Mouse (Mus musculus) forebrain, embryonic 15.5 days (tissue): ENCODE results near the gene Sgpp2. TPM values are rescaled to one million over a fixed set of nuclear protein-coding genes. Genes with fewer than 3 reads are reported as not detected.

Experiments
- ATAC-seq: fragments of 200-750 bp; cut with Nextera tagmentation; replicated peaks from 2 replicates; pipeline ENCODE4 v1.8.0; 2017; ENCODE audit warnings: mild to moderate bottlenecking, moderate TSS enrichment, moderate library complexity
- H3K27ac ChIP-seq: fragments of 300-500 bp; sonication (generic); replicated peaks from 2 replicates; pipeline ENCODE4 v1.5.1; 2015; ENCODE audit warnings: mild to moderate bottlenecking, inconsistent platforms
- H3K27me3 ChIP-seq: fragments of 300-500 bp; sonication (generic); 2 replicates; pipeline ENCODE4 v1.6.1; 2015; ENCODE audit warnings: inconsistent platforms
- H3K36me3 ChIP-seq: fragments of 300-500 bp; sonication (generic); 2 replicates; pipeline ENCODE4 v1.6.1; 2015; ENCODE audit warnings: mild to moderate bottlenecking, inconsistent platforms
- H3K4me1 ChIP-seq: fragments of 300-500 bp; sonication (generic); 2 replicates; pipeline ENCODE4 v1.6.1; 2015; ENCODE audit warnings: inconsistent platforms
- H3K4me2 ChIP-seq: fragments of 300-500 bp; sonication (generic); replicated peaks from 2 replicates; pipeline ENCODE4 v1.6.1; 2015; ENCODE audit warnings: mild to moderate bottlenecking, inconsistent platforms
- H3K4me3 ChIP-seq: fragments of 300-500 bp; sonication (generic); 2 replicates; pipeline ENCODE4 v1.5.1; 2015; ENCODE audit warnings: mild to moderate bottlenecking, inconsistent platforms
- H3K9ac ChIP-seq: fragments of 300-500 bp; sonication (generic); replicated peaks from 2 replicates; pipeline ENCODE4 v1.6.1; 2015; ENCODE audit warnings: mild to moderate bottlenecking, inconsistent platforms
- H3K9me3 ChIP-seq: fragments of 300-500 bp; sonication (generic); 2 replicates; pipeline ENCODE4 v1.6.1; 2016; ENCODE audit warnings: inconsistent platforms
- WGBS: fragments of 180-500 bp; shearing (Covaris S2); methylation state at CpG from one replicate; pipeline ENCODE4 v1.1.7; 2015; ENCODE audit warnings: mixed read lengths; 5-methylcytosine and 5-hydroxymethylcytosine counted together
- polyA plus RNA-seq: library from polyadenylated mRNA; unstranded; fragments of >200 nt; fragmentation: Nextera tagmentation; extraction: Ambion mirVana; gene quantifications from 2 replicates; pipeline ENCODE4 v1.2.1, GENCODE M21; 2015

The Sgpp2 gene
- polyA plus RNA-seq, 1 experiment from 2014 or later: 0.70 TPM

DNA sequence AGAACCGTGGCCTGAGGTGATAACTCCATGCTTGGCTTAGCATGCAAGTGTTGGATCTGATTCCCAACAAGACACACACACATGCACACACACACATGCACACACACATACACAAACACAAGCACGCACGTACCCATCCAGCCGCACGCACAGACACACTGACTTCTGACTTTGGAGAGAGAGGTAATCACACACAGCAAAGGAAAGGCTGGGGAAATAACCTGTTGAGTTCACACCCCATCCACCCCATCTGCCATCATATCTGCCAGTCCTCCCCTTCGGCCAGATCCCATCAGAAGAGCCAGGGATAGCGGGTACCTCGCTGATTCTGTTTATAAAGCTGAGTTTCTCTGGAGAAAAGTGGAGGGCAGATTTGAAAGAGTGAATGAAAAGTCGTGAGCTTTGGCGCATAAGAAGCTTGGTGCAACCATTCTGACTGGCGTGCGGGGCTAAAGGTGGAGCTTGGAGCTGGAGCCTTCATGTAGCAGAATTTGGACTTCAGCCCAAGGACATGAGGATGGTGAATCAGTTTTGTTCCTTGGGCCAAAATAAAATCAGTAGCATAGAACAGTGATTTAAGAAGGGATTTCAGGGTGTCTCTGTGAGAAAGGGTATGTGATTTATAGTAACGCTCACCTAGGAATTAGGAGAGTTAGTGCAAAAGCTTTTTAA is 8.1 kb downstream of the Sgpp2 start:
- Histone ChIP-seq H3K36me3 (no peaks in the 10 kb centered on the region), H3K27ac (no peak overlapping the region), H3K4me2 (no peak overlapping the region), H3K9ac (no peak overlapping the region), H3K4me1 (no peaks in the 10 kb centered on the region), H3K27me3 (peaks cover 3% of the 10 kb centered on the region; the same call in 1 of the 2 replicates), H3K4me3 (no peak overlapping the region), H3K9me3 (no peaks in the 10 kb centered on the region)
- ATAC-seq: no peak
- 81% methylated on average over 13 of the region's 13 CpGs for WGBS

DNA sequence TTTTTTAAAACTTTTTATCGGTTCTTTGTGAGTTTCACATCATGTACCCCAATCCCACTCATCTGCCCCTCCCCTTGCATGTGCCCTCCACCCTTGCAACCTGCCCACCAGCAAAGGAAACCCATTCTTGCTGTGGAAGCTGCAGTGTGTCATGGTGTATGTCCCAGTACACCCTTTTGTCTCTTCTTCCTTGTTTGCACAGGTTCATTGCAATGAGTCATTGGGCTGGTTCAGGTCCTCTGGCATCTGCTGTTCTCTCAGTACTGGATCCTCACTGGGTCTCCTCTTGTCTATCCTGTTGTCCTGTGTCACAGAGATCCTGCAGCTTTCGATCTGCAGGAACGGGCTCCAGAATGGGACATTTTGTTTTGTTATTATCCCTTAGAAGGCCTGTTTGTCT is 10.1 kb downstream of the Sgpp2 start:
- H3K36me3 ChIP-seq: no peaks in the 10 kb centered on the region
- H3K27me3 ChIP-seq: no peaks in the 10 kb centered on the region
- no peak overlapping the region for H3K9ac ChIP-seq
- H3K4me2 ChIP-seq: no peak overlapping the region
- no peaks in the 10 kb centered on the region for H3K9me3 ChIP-seq
- no peaks in the 10 kb centered on the region for H3K4me1 ChIP-seq
- H3K27ac ChIP-seq: no peak overlapping the region
- ATAC-seq: no peak
- no peak overlapping the region for H3K4me3 ChIP-seq
- 78% methylated on average over 3 of the region's 3 CpGs for WGBS

DNA sequence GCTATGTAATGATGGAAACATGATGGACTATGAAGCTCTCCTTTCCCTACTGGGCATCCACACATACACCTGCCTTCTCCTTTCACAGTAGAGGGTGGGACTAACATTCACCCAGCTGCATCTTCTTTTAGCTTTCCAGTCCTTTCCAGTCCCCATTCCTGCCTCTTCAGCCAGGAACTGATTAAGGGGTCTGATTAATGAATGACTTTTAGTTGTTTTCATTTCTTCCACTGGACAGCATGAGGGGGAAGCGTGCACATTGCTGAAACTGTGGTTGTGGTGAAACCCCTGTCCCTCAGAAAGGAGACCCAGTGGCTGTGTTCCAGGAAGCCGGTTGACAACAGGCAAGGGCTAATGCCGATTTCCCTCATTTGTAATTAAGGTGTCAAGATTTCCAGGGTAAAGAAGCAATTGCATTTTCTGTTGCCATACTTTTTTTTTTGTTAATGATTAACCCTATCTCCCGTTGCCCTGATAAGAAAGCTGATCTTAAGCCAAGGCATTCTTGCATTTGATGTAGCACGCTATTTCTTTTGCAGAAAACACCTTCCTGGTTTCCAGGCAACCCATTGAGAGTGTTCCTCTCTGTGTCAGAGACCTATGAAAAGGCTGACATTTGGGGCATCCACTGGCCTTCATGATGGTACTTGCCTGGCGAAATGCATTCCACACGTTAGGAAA is 12.1 kb downstream of the Sgpp2 start:
- H3K27me3 ChIP-seq: no peaks in the 10 kb centered on the region
- no peak overlapping the region for H3K9ac ChIP-seq
- H3K4me2 ChIP-seq: no peak overlapping the region
- no peaks in the 10 kb centered on the region for H3K4me1 ChIP-seq
- no peak overlapping the region for H3K4me3 ChIP-seq
- H3K9me3 ChIP-seq: no peaks in the 10 kb centered on the region
- H3K36me3 ChIP-seq: no peaks in the 10 kb centered on the region
- no peak for ATAC-seq
- 67% methylated on average over 7 of the region's 7 CpGs for WGBS
- H3K27ac ChIP-seq: no peak overlapping the region

DNA sequence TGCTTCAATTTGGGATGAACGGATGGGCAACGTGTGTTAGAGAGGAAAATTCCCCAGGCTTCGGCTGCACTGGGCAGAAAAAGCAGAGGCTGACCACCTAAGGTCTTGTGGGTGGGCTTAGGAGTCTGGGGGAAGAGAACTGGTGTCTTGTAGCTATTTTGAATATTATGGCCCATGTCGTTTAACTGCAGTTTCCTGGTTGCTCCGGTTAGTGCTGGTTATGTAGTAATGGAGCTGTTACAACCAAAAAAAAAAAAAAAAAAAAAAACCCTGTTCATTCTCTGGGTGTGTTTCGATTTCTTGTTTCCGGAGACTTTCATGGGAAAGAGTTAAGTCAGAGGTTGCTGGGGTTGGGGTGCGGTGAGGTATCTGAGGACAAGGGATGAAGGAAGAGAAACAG is 12.7 kb downstream of the Sgpp2 start:
- 90% methylated on average over 8 of the region's 8 CpGs for WGBS
- no peak overlapping the region for H3K27ac ChIP-seq
- no peak overlapping the region for H3K4me3 ChIP-seq
- H3K36me3 ChIP-seq: no peaks in the 10 kb centered on the region
- no peaks in the 10 kb centered on the region for H3K27me3 ChIP-seq
- ATAC-seq: no peak
- H3K9me3 ChIP-seq: no peaks in the 10 kb centered on the region
- no peak overlapping the region for H3K4me2 ChIP-seq
- H3K9ac ChIP-seq: no peak overlapping the region
- no peaks in the 10 kb centered on the region for H3K4me1 ChIP-seq

DNA sequence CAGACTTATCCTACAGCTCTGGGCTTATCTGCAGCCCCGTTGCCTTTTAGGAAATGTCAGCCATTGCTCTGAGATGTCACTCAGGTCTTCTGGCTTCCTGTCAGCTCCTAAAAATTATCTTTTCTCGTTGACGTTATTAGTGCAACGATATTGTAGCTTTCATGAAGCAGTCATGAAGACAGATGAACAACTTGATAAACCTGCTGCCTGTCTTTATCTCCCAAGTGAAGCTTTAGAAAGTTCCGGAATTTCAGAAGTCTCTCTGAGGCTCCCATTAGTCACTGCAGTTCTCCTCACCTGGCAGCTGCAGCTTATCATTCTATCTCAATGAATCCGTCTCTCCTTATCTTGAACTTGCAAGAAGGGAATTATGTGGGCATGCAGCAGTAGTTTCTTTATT is 13.9 kb downstream of the Sgpp2 start:
- no peaks in the 10 kb centered on the region for H3K27me3 ChIP-seq

DNA sequence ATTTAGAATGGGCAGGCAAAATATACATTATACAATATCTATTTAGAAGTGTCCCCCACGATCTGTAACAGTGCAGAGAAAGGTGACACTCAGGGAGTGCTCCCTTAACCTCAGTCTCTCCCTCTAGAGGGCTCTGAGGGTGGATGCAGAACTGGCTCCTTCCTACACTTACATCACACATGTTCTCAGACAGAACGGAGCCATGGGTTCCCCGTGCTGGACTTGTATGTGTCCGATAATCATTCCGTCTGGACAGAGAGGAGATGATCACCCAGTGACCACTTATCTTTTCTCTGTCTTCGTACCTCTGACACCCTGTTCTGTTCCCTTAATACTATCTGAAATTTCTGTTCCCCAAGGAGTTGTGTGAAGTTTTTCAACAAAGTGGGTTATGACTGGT is 15.7 kb downstream of the Sgpp2 start:
- no peaks in the 10 kb centered on the region for H3K36me3 ChIP-seq
- ATAC-seq: no peak

More for the DNA sequence above, 13.9 kb downstream of the Sgpp2 start:
- H3K9ac ChIP-seq: no peak overlapping the region
- no peak overlapping the region for H3K27ac ChIP-seq
- WGBS: 89% methylated on average over 6 of the region's 6 CpGs
- ATAC-seq: no peak
- H3K36me3 ChIP-seq: no peaks in the 10 kb centered on the region
- H3K9me3 ChIP-seq: no peaks in the 10 kb centered on the region
- H3K4me1 ChIP-seq: no peaks in the 10 kb centered on the region
- H3K4me2 ChIP-seq: no peak overlapping the region
- H3K4me3 ChIP-seq: no peak overlapping the region

DNA sequence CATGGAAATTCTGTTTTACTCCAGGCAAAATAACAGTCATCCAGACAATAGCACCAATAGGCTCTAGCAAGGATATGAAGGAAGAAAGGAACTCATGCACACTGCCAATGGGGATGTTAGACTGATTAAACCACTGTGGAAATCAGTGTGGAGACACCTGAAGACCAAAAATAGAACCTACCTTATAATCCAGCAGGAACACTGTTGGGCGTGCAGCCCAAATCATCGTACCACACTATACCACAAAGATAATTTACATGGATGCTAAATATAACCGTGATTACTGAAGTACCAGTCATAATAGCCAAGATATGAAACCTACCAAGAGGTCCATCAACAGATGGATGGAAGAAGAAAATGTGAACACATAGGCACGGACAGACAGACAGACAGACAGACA is 18.5 kb downstream of the Sgpp2 start:
- WGBS: 92% methylated on average over 4 of the region's 4 CpGs
- Histone ChIP-seq H3K27ac (no peak overlapping the region), H3K27me3 (no peaks in the 10 kb centered on the region), H3K36me3 (no peaks in the 10 kb centered on the region), H3K9ac (no peak overlapping the region), H3K4me3 (no peak overlapping the region), H3K4me1 (no peaks in the 10 kb centered on the region), H3K4me2 (no peak overlapping the region), H3K9me3 (no peaks in the 10 kb centered on the region)
- no peak for ATAC-seq

More for the DNA sequence above, 15.7 kb downstream of the Sgpp2 start:
- Histone ChIP-seq H3K27me3 (no peaks in the 10 kb centered on the region), H3K4me1 (no peaks in the 10 kb centered on the region), H3K27ac (no peak overlapping the region), H3K4me3 (no peak overlapping the region), H3K4me2 (no peak overlapping the region), H3K9me3 (no peaks in the 10 kb centered on the region), H3K9ac (no peak overlapping the region)
- 87% methylated on average over 6 of the region's 6 CpGs for WGBS

DNA sequence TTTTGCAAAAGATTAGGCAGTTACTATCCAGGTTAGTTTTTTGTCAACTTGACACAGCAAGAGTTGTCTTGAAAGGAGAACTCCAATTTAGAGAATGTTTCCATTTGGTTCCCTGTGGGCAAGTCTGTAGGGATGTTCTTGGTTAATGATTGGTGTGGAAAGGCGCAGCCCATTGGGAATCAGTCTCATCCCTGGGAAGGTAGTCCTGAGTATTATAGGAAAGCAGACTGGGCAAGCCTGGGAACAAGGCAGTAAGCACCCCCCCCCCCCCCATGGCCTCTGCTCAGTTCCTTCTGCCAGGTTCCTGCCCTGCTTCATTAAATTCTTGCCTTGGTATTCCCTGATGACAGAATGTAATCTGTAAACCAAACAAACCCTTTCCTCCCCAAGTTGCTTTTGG is 19.7 kb downstream of the Sgpp2 start:
- 94% methylated on average over 1 of the region's 1 CpGs for WGBS
- no peaks in the 10 kb centered on the region for H3K27me3 ChIP-seq
- no peaks in the 10 kb centered on the region for H3K36me3 ChIP-seq
- no peaks in the 10 kb centered on the region for H3K4me1 ChIP-seq
- no peak overlapping the region for H3K4me2 ChIP-seq
- H3K4me3 ChIP-seq: no peak overlapping the region
- H3K27ac ChIP-seq: no peak overlapping the region
- ATAC-seq: no peak
- H3K9ac ChIP-seq: no peak overlapping the region
- no peaks in the 10 kb centered on the region for H3K9me3 ChIP-seq

DNA sequence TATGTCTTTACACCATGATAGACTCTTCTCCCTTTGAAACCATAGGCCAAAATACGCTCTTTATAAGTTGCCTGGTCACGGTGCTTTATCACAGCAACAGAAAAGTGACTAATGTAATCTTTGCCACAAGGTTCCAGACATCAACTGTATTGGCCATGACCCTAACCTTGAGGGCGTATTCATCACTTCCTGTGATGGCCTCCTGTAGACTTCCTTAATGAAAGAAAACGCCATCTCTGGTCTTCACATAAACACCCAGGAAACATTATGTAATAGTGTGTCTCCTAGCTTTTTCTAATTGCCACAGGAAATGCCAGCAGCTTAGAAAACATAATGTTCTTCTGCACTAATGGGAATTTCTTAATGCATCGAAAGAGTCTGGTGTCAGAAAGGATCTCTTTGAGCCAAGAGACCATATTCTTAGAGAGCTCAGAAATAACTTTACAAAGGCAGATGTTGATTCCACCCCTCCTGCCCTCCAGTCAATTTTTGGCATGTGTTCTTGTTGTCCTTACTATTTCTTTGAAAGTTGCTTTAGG is 20.5 kb downstream of the Sgpp2 start:
- H3K27ac ChIP-seq: no peak overlapping the region
- H3K9me3 ChIP-seq: no peaks in the 10 kb centered on the region
- no peaks in the 10 kb centered on the region for H3K4me1 ChIP-seq
- H3K9ac ChIP-seq: no peak overlapping the region
- WGBS: 90% methylated on average over 5 of the region's 5 CpGs
- no peak for ATAC-seq
- no peaks in the 10 kb centered on the region for H3K27me3 ChIP-seq
- H3K36me3 ChIP-seq: no peaks in the 10 kb centered on the region
- H3K4me2 ChIP-seq: no peak overlapping the region
- H3K4me3 ChIP-seq: no peak overlapping the region

DNA sequence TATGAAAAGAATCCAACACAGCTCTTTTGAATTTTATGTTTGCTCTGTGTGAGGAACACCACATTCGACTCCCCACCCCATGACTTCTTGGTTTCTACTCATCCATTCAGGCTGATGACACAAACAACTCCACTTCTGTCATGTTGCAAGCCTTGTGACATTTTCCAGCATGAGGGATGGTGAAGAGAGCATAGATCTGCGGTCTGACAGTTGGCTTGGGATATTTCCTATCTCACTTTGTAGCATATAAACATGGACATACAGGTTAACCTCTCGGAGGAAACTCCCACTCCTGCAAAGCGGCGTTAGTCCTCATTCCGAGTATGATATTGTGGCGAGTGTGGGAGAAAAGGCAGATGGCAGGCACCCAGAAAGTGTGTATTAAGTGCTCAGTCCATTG is 27.6 kb downstream of the Sgpp2 start:
- no peaks in the 10 kb centered on the region for H3K27me3 ChIP-seq
- no peaks in the 10 kb centered on the region for H3K9me3 ChIP-seq
- H3K9ac ChIP-seq: no peak overlapping the region
- H3K36me3 ChIP-seq: no peaks in the 10 kb centered on the region
- no peak overlapping the region for H3K27ac ChIP-seq
- H3K4me3 ChIP-seq: no peak overlapping the region
- ATAC-seq: no peak
- 0 out of 2 replicates have a peak, but pooled peaks cover 3% of the 10 kb centered on the region for H3K4me1 ChIP-seq
- 86% methylated on average over 7 of the region's 7 CpGs for WGBS
- no peak overlapping the region for H3K4me2 ChIP-seq

DNA sequence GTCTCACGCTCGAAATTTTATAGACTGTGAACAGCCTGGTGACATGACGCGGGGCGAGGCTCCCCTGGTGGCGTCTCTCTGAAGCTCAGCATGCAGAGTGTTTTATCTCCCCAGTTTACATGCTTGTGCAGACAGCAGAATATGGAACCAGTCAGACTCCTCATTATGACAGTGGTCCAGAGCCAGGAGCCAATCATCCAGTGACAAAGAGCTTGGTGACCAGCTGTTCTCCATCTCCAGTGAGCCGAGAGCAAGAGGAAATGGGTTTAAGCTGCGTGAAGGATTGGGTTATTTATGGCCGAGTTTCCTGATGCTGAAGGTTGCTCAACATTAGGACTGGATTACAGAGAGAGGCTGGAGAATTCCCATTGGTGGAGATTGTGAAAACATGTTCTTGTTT is 28.1 kb downstream of the Sgpp2 start:
- ATAC-seq: peak; percentile 63; the same call in 1 of the 2 replicates
- 42% methylated on average over 9 of the region's 9 CpGs for WGBS
- H3K4me2 ChIP-seq: no peak overlapping the region

DNA sequence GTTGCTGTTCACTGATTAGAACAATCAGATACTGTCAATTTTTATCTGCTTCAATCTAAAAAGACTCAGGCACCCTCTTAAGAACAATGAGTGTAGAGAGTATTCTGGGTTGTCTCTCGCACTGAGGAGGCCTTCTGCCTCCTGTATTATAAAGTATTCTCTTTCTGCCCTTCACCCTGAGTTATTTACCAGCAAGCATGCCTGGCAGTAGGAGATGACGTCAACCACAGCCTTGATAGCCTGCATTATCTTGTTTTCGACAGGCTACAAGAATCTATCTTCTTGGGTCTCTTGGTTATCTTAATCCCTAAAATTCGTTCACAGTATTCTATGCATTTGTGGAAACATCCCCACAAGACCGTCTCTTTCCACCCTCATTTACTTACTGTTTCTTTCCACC is 29.8 kb downstream of the Sgpp2 start:
- H3K27me3 ChIP-seq: no peaks in the 10 kb centered on the region

More for the DNA sequence above, 28.1 kb downstream of the Sgpp2 start:
- Histone ChIP-seq H3K27ac (no peak overlapping the region), H3K27me3 (no peaks in the 10 kb centered on the region), H3K4me1 (0 out of 2 replicates have a peak, but pooled peaks cover 3% of the 10 kb centered on the region), H3K9ac (no peak overlapping the region), H3K9me3 (no peaks in the 10 kb centered on the region), H3K4me3 (no peak overlapping the region), H3K36me3 (no peaks in the 10 kb centered on the region)

More for the DNA sequence above, 29.8 kb downstream of the Sgpp2 start:
- 73% methylated on average over 5 of the region's 5 CpGs for WGBS
- no peak for ATAC-seq
- Histone ChIP-seq H3K9ac (no peak overlapping the region), H3K27ac (no peak overlapping the region), H3K4me2 (no peak overlapping the region), H3K36me3 (no peaks in the 10 kb centered on the region), H3K4me1 (0 out of 2 replicates have a peak, but pooled peaks cover 3% of the 10 kb centered on the region), H3K9me3 (no peaks in the 10 kb centered on the region), H3K4me3 (no peak overlapping the region)
